Mouse (Mus musculus) layer of hippocampus, postnatal 10 days (tissue): ENCODE data around the gene Olfr924. TPM values are rescaled to one million over a fixed set of nuclear protein-coding genes. Genes with fewer than 3 reads are reported as not detected.
"Not testable (repeated sequence)": the region's sequence is repeated elsewhere in the genome, so short reads cannot be mapped to it uniquely, and the experiment has no call there.

ENCODE experiments used
- DNase-seq, 2 experiments: peaks; one replicate each; pipeline ENCODE4 v3.0.0; 2021; ENCODE audit warnings: low spot score in 2 of 2
- long read RNA-seq: library from polyadenylated mRNA; stranded (forward); transcript quantifications from one replicate; pipeline ENCODE4 v2.0.0, GENCODE M21; 2023
- total RNA-seq, 2 experiments: library from RNA; stranded (reverse); gene quantifications; 2 replicates each; pipeline ENCODE4 v1.2.3; 2021

Olfr924 gene
- not detected for total RNA-seq
- long read RNA-seq = 0 reads

DNA sequence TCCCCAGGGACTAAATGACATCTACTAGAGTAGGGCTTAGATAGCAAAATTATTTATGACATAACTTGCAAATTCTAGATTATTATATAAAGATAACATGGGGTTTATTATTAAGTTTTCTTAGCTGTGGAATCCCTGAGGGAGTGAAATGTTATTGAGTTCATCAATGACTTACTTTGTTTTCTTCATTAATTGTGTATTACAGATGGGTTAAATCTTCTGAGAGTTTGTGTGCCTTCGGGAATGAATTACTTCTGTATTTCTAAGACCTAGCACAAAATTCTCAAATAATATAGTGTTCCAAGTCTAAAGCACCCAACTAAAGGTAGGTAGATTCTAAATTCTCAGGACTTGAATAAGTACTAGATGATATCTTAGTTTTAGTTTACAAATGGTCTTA is at the start of gene Olfr924:
Olfr924 (plus strand) TSS at position 301 of the 400 bp plus-strand sequence.
- no peak for DNase-seq

DNA sequence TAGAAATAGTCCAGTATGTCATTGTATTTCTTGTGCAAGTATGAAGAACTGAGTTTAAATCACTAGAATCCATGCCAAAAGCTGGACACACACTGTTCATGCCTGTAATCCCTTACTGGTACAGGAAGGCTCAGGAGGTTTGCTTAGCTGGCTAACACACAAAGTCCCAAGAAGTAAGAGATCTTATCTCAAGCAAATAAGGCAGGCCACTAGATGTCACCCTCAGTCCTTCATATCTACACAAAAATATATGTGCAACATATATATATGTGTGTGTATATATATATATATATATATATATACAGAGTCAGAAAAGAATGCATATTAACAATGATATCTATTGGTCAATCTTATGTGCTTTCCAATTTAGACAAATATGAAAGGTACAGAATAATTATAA is 38.6 kb upstream of the Olfr924 start:
- no peak for DNase-seq

DNA sequence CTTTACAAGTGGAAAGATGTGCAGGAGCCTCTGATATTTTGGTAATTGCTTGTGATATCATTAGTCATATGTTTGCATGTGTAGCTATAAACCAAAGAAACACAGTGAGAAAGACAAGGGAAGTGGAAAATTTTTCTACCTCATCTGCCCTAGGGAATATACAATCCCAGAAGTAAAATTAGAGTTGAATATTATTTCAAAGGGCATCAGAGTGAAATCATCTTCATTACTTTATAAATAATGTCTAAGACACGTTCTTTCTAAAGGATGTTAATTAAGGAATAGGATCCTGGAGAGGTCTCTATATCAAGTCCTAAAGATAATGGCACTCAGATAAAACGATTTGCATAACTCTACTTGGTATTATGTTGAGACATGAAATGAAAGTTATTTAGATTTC is 29.9 kb upstream of the Olfr924 start, which contains the start of gene Olfr922:
Olfr922 (plus strand) TSS at position 301 of the 400 bp plus-strand sequence.
- no peak for DNase-seq

DNA sequence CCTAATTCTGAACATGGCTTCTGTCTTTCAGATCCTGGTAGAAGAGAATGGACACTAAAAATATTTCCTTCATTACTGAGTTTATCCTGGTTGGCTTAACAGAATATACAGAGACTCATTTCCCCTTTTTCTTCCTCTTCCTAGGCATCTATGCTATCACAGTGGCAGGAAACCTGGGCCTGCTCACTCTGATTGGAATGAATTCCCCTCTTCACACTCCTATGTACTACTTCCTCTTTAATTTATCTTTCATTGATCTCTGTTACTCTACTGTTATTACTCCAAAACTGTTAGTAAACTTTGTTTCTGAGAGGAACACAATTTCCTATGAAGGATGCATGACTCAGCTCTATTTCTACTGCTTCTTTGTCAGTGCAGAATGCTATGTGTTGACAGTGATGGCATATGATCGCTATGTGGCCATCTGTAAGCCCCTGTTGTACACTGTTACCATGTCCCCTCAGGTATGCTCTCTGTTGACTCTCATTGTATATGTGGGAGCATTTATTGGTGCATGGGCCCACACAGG is 28.7 kb upstream of the Olfr924 start:
- no peak for DNase-seq

DNA sequence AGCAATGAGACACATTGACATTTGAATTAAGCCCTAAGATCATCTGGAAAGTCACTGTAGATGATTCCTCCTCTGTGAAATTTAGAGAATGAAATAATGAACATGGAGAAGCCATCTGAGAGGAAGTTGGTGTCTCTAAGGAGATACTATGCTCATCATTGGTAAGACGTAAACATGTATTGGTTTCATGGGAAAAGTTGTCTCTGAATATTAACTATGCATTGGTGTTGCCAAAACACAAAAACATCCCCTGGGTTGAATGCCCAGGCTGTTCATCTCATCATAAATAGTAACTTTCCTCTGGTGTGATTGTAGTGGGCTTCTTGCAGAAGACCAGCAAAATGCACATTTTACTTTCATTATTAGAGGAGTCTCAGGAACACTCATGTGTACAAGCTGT is 18.0 kb upstream of the Olfr924 start, which contains the start of gene Olfr923:
Olfr923 (plus strand) TSS at position 301 of the 400 bp plus-strand sequence.
- DNase-seq = no peak

DNA sequence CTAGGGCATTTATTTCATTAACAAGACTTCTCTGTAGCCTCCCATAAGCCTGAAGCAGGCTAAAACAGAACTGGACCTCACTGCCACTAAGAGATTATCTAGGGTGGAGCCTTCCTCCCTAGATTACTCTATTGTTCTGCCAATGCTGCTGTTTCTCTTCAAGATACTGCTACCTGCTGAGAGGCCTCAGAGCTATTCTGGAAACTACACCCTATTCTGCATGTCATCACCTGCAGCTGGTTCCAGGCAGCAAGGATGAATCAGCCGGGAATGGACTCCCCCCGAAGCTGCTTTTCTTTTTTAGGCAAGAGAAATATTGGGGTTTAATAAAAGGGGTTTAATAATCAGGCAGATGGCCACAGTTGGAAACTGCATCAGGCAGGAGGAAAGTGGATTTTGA is 11.2 kb upstream of the Olfr924 start:
- no peak for DNase-seq

DNA sequence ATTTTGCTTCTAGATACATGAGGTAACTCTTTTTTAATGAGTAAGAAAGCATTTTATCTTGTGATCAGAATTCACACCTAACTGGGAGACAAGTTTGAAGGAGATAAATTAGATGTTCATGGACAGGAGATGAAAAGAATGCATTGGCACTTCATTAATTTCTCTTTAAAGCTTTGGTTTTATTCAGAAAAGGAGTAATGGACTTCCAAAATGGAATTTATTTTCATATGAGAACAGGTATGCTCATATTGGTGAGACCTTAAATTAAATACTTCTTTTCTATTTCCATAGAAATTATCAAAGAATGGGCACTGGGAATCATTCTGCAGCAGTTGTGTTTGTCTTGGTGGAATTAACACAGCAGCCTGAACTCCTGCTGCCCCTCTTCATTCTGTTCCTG is 10.5 kb downstream of the Olfr924 start, which contains the start of gene Olfr26:
Olfr26 (plus strand) TSS at position 301 of the 400 bp plus-strand sequence.
- no peak for DNase-seq

DNA sequence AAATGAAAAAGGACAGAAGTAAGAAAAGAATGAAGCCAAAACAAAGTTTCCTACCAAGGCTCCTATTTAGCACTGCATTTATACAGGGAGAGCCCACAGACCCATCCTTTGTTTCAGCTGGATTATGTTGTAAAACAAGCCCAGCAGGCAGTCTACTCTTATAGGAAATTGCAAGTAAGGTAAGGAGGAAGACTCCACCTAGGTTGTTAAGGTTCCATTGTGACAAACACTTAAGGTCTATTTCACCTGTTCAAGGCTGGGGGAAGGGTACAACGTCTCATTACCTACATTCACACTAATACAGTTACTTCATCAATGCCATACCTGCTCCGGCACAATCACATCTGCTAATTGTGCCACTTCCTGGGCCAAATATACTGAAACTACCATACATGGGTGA is 30.6 kb downstream of the Olfr924 start:
- DNase-seq = not testable (repeated sequence)

DNA sequence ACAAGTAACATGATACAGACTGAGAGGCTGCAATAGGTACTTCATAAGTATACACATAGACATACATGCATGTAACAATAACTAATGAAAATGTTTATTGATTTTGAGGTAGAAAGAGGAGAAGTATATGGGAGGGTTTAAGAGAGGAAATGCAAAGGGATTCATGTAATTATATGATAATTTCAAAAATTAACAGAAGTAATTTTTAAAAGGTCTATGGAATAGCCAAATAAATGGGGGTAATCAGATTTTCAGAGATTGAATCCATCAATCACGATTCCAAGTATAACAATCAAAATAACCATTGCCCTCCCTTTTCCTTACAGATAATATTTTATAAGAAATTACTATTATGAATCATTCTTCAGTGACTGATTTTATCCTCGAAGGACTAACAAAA is 32.6 kb downstream of the Olfr924 start, which contains the start of gene Olfr926:
Olfr926 (plus strand) TSS at position 301 of the 400 bp plus-strand sequence.
- no peak for DNase-seq

Other genes starting within 250 kb of the Olfr924 start
- not detected for gene Olfr914, start 239.3 kb upstream of the Olfr924 start, total RNA-seq
- gene Olfr916, start 184.6 kb upstream of the Olfr924 start, total RNA-seq = not detected
- not detected for gene Olfr917, start 178.6 kb upstream of the Olfr924 start, total RNA-seq
- gene Olfr918, start 169.8 kb upstream of the Olfr924 start, total RNA-seq = not detected
- not detected for gene Olfr919, start 140.8 kb upstream of the Olfr924 start, total RNA-seq
- gene Vwa5a, start 126.2 kb upstream of the Olfr924 start, total RNA-seq = 10 to 100 TPM in 1 of 2 experiments, 1 to 10 TPM in 1; 9.3 to 12.0 TPM
- not detected for gene Olfr920, start 92.2 kb upstream of the Olfr924 start, total RNA-seq
- gene Olfr921, start 71.4 kb upstream of the Olfr924 start, total RNA-seq = not detected
- gene Olfr922, start 29.8 kb upstream of the Olfr924 start, total RNA-seq = not detected
- not detected for gene Olfr923, start 17.9 kb upstream of the Olfr924 start, total RNA-seq
- gene Olfr26, start 10.6 kb downstream of the Olfr924 start, total RNA-seq = not detected
- not detected for gene Olfr926, start 32.7 kb downstream of the Olfr924 start, total RNA-seq
- not detected for gene Olfr930, start 85.4 kb downstream of the Olfr924 start, total RNA-seq
- not detected for gene Olfr933, start 127.9 kb downstream of the Olfr924 start, total RNA-seq
- gene Olfr934, start 143.9 kb downstream of the Olfr924 start, total RNA-seq = not detected
- not detected for gene Olfr935, start 155.2 kb downstream of the Olfr924 start, total RNA-seq
- not detected for gene Olfr146, start 178.9 kb downstream of the Olfr924 start, total RNA-seq
- not detected for gene Olfr937, start 220.5 kb downstream of the Olfr924 start, total RNA-seq
- gene Olfr938, start 234.4 kb downstream of the Olfr924 start, total RNA-seq = not detected